Mouse (Mus musculus) small intestine, adult 2 months (tissue): ENCODE data around the gene Mcfd2. TPM values are rescaled to one million over a fixed set of nuclear protein-coding genes. Genes with fewer than 3 reads are reported as not detected.

Experiments used
- H3K27ac ChIP-seq: fragments of 200-500 bp; 2 replicates; pipeline ENCODE4 v1.5.1; 2012; ENCODE audit warnings: low read depth, low read length, control low read depth, inconsistent platforms; ENCODE audit not compliant: insufficient read depth
- H3K27me3 ChIP-seq: fragments of 200-500 bp; 2 replicates; pipeline ENCODE4 v1.6.1; 2012; ENCODE audit warnings: mild to moderate bottlenecking, moderate library complexity, low read length, inconsistent platforms; ENCODE audit not compliant: control insufficient read depth, insufficient read depth
- H3K36me3 ChIP-seq: fragments of 200-500 bp; 2 replicates; pipeline ENCODE4 v1.6.1; 2012; ENCODE audit warnings: mild to moderate bottlenecking, low read length, control low read depth, inconsistent platforms; ENCODE audit not compliant: control insufficient read depth, insufficient read depth
- H3K4me1 ChIP-seq: fragments of 200-500 bp; 2 replicates; pipeline ENCODE4 v1.6.1; 2012; ENCODE audit warnings: low read length, inconsistent platforms, mixed read lengths; ENCODE audit not compliant: control insufficient read depth, insufficient read depth, insufficient read length
- H3K4me3 ChIP-seq: fragments of 200-500 bp; 2 replicates; pipeline ENCODE4 v1.5.1; 2012; ENCODE audit warnings: low read depth, mild to moderate bottlenecking, control low read depth, inconsistent platforms, low read length, moderate library complexity
- CTCF ChIP-seq: fragments of 200-500 bp; IDR thresholded peaks from 2 replicates; pipeline ENCODE4 v1.5.1; 2012; ENCODE audit warnings: low read depth, mild to moderate bottlenecking, control low read depth, inconsistent platforms, low read length, moderate library complexity, mixed read lengths; ENCODE audit not compliant: insufficient replicate concordance, insufficient read length; ENCODE audit errors: extremely low read depth
- POLR2A ChIP-seq: fragments of 200-500 bp; IDR thresholded peaks from 2 replicates; pipeline ENCODE4 v1.6.1; 2012; ENCODE audit warnings: low read depth, mild to moderate bottlenecking, control low read depth, inconsistent platforms, low read length, moderate library complexity
- WGBS: fragments of 180-500 bp; shearing (Covaris S2); methylation state at CpG from one replicate; pipeline ENCODE4 v1.1.7; 2018; 5-methylcytosine and 5-hydroxymethylcytosine counted together
- polyA plus RNA-seq: library from polyadenylated mRNA; depleted of rRNA; stranded (reverse); fragments of >200 nt; gene quantifications from 2 replicates; pipeline ENCODE4 v1.2.3, GENCODE M21; 2012

Mcfd2 gene
- polyA plus RNA-seq, 1 experiment, result 169 TPM

- no peak for TF ChIP-seq CTCF
- peak; percentile 96 for TF ChIP-seq POLR2A
- H3K27me3 ChIP-seq, result no peaks in the 10 kb centered on the region
- peak within 1 kb of the TSS; percentile 94 for H3K4me3 ChIP-seq
- H3K36me3 ChIP-seq, result 0 out of 2 replicates have a peak, but pooled peaks cover 3% of the 10 kb centered on the region
- H3K27ac ChIP-seq, result peak within 1 kb of the TSS; percentile 98
- peaks cover 15% of the 10 kb centered on the region for H3K4me1 ChIP-seq
- under 1% methylated on average over 38 of the region's 38 CpGs for WGBS
Measured at GRCm38 (mm10) chr17:87282706-87283053, 16.9 kb upstream of the Mcfd2 start, which contains the start of gene Ttc7. Ttc7 (plus strand) TSS chr17:87282886.

- H3K4me1 ChIP-seq, result peaks cover 15% of the 10 kb centered on the region
- TF ChIP-seq CTCF, result no peak
- TF ChIP-seq POLR2A, result peak; percentile 87
- 0 out of 2 replicates have a peak, but pooled peaks cover 3% of the 10 kb centered on the region for H3K36me3 ChIP-seq
- under 1% methylated on average over 44 of the region's 44 CpGs for WGBS
- no peaks in the 10 kb centered on the region for H3K27me3 ChIP-seq
- peak overlapping the region; percentile 94 for H3K4me3 ChIP-seq
- peak overlapping the region; percentile 98 for H3K27ac ChIP-seq
Measured at GRCm38 (mm10) chr17:87282007-87282705, 16.4 kb upstream of the Mcfd2 start.

GRCm38 (mm10) chr17:87275363-87276341 lies 9.9 kb upstream of the Mcfd2 start:
- no peak for TF ChIP-seq POLR2A
- TF ChIP-seq CTCF, result no peak
- H3K27ac ChIP-seq, result peak overlapping the region; percentile 50; the same call in 1 of the 2 replicates
- WGBS, result 27% methylated on average over 15 of the region's 15 CpGs
- no peak overlapping the region for H3K4me3 ChIP-seq
- H3K36me3 ChIP-seq, result no peaks in the 10 kb centered on the region
- no peaks in the 10 kb centered on the region for H3K27me3 ChIP-seq
- peaks cover 8% of the 10 kb centered on the region; the same call in 1 of the 2 replicates for H3K4me1 ChIP-seq

- Histone ChIP-seq H3K4me1 (no peaks in the 10 kb centered on the region), H3K36me3 (no peaks in the 10 kb centered on the region), H3K27me3 (no peaks in the 10 kb centered on the region), H3K4me3 (no peak overlapping the region), H3K27ac (no peak overlapping the region)
- TF ChIP-seq POLR2A, result no peak
- TF ChIP-seq CTCF, result no peak
- 78% methylated on average over 6 of the region's 6 CpGs for WGBS
Measured at GRCm38 (mm10) chr17:87269454-87269853, 3.7 kb upstream of the Mcfd2 start.

GRCm38 (mm10) chr17:87264927-87265791 lies 576 bp downstream of the Mcfd2 start:
- H3K4me3 ChIP-seq, result peak overlapping the region; percentile 76
- peak overlapping the region; percentile 94 for H3K27ac ChIP-seq
- H3K27me3 ChIP-seq, result no peaks in the 10 kb centered on the region
- 2% methylated on average over 28 of the region's 28 CpGs for WGBS
- H3K36me3 ChIP-seq, result peaks cover 9% of the 10 kb centered on the region
- H3K4me1 ChIP-seq, result peaks cover 18% of the 10 kb centered on the region; the same call in 1 of the 2 replicates
- no peak for TF ChIP-seq CTCF
- peak; percentile 75 for TF ChIP-seq POLR2A

- TF ChIP-seq CTCF, result no peak
- peak; percentile 72; the same call in 1 of the 2 replicates for TF ChIP-seq POLR2A
Measured at GRCm38 (mm10) chr17:87264054-87264830, 1.5 kb downstream of the Mcfd2 start.

More at GRCm38 (mm10) chr17:87264054-87264830, 1.5 kb downstream of the Mcfd2 start:
- peaks cover 18% of the 10 kb centered on the region; the same call in 1 of the 2 replicates for H3K4me1 ChIP-seq
- H3K4me3 ChIP-seq, result peak overlapping the region; percentile 76
- H3K36me3 ChIP-seq, result peaks cover 14% of the 10 kb centered on the region
- 40% methylated on average over 11 of the region's 11 CpGs for WGBS
- peak overlapping the region; percentile 94 for H3K27ac ChIP-seq
- H3K27me3 ChIP-seq, result no peaks in the 10 kb centered on the region
